Mouse (Mus musculus) left cerebral cortex, adult 2 months (tissue): ENCODE results near the gene Tpgs1. TPM values are rescaled to one million over a fixed set of nuclear protein-coding genes. Genes with fewer than 3 reads are reported as not detected.
"Not testable (repeated sequence)": the region's sequence is repeated elsewhere in the genome, so short reads cannot be mapped to it uniquely, and the experiment has no call there.

Source experiments
- DNase-seq, 2 experiments: peaks; one replicate each; pipeline ENCODE4 v3.0.0; 2021 to 2022; ENCODE audit warnings: low spot score in 2 of 2, mixed read lengths in 1 of 2; ENCODE audit errors: extremely low spot score in 1 of 2
- H3K27ac ChIP-seq: fragments of 200-600 bp; 2 replicates; pipeline ENCODE4 v1.8.1; 2022
- H3K4me3 ChIP-seq: fragments of 200-600 bp; 2 replicates; pipeline ENCODE4 v1.8.1; 2022
- CTCF ChIP-seq: fragments of 200-600 bp; IDR thresholded peaks from 2 replicates; pipeline ENCODE4 v1.8.1; 2022; ENCODE audit warnings: antibody characterized with exemption, mild to moderate bottlenecking, moderate library complexity
- intact Hi-C: fragments of 180-260 bp; cut with DNase I; formaldehyde crosslinking; loops from one replicate; pipeline ENCODE4 v1.15.1; 2025
- total RNA-seq, 2 experiments: library from RNA; stranded (reverse); gene quantifications; 2 replicates each; pipeline ENCODE4 v1.2.3; 2021

The Tpgs1 gene
- total RNA-seq, 2 experiments from 2014 or later, result 79.3 to 80.6 TPM

DNA sequence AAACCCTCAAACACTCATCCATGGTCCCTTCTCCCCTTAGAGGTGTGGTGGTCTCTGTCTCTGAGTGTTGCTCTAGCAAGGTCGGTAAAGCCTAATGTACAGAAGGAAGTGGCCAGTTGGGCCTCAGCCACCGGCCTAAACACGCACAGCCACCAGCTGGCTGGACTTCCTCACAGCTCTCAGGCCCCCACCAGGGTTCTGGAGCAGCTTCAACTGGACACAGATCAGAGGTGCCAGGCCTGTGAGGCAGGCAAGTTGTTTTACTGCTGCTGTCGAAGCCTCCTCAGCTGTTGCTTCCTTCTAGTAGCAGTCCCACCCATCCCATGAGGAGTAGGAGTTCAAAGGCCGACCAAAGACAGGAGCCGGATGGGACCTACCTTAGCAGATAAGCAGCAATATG, 28.7 kb downstream of the Tpgs1 start:
- no peak for TF ChIP-seq CTCF
- no peak overlapping the region for H3K4me3 ChIP-seq
- no peak for DNase-seq
- H3K27ac ChIP-seq, result peak overlapping the region; percentile 69
- intact Hi-C loops, result no loop called here

DNA sequence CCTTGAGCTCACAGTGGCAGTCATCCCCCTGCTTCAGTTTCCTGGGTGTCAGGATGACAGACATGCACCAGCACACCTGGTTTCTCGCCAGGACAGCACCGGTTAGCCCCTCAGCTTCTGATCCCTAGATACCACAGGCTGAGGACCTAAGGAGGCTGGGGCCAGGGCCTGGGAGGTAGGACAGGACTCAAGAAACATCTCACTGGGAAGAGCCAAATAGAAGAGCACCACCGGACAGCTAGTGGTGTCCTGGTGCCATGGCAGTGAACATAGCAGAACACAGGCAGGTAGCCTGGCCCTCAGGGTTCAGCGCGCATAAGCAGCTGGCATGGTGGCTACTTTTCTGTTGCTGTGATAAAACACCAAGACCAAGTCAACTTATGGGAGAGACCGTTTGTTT, 29.3 kb downstream of the Tpgs1 start:
- no peak for TF ChIP-seq CTCF
- intact Hi-C loops, result no loop called here
- H3K27ac ChIP-seq, result peak overlapping the region; percentile 80
- no peak overlapping the region for H3K4me3 ChIP-seq
- no peak for DNase-seq

DNA sequence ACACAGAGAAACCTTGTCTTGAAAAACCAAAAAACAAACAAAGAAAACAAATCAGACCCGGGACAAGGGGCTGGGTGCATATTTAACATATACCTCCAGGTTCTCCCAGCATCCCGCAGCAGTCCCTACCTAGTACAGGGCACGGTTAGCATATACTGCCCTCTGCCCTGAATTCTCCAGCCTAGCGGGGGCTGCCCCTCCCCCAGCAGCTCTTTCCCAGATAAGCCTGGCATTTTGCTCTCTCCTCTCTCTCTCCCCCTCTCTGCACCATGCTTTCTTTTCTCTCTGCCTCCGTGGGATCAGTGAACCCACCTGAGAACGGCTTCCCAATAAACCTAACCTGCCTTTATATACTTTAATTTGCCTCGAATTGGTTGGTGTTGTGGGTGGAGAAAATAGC, 31.5 kb downstream of the Tpgs1 start:
- Histone ChIP-seq H3K27ac (peak overlapping the region; percentile 78), H3K4me3 (no peak overlapping the region)
- no peak for TF ChIP-seq CTCF
- no peak for DNase-seq
- intact Hi-C loops, result no loop called here

DNA sequence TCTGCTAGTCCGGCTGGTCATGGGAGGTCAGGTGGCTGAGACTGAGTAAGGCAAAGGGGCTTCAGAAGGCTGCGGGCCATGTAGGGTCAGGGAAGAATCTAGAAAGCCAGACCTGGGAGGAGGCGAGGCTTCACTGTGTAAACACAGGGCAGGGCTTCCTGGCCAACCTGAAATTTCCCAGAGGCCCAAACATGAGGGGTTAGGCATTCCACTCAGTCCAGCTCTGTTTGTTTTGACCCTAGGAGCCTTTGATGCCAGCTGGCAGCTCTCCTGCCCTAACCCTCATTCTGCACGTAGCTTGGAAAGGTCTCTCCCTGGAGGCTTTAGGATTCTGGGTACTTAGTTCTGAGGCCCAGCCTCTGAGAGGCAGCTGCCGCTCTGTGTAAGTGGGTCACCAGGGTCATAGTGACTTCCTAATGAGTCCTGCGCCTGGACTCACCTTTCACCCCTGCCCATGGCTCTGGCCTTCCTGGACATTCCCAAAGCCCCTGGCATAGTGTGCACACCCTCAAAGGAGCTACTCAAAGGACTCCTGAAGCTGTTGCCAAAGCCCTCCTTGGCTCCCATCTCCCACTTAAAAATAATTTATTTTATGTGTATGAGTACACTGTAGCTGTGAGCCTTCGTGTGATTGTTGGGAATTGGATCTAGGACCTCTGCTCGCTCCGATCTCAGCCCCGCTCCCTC, 32.4 kb downstream of the Tpgs1 start:
- Histone ChIP-seq H3K4me3 (no peak overlapping the region), H3K27ac (peak overlapping the region; percentile 78)
- intact Hi-C loops, result no loop called here
- TF ChIP-seq CTCF, result no peak
- DNase-seq, result no peak

DNA sequence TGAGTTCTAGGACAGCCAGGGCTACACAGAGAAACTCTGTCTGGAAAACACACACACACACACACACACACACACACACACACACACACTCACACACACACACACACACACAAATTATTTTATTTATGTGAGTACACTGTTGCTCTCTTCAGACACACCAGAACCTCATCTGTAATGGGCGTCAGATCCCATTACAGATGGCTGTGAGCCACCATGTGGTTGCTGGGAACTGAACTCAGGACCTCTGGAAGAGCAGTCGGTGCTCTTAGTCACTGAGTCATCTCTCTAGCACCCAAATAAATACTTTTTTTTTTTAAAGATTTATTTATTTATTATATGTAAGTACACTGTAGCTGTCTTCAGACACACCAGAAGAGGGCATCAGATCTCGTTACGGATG, 33.8 kb downstream of the Tpgs1 start:
- DNase-seq, H3K27ac ChIP-seq, intact Hi-C loops, H3K4me3 ChIP-seq: not testable (repeated sequence)

DNA sequence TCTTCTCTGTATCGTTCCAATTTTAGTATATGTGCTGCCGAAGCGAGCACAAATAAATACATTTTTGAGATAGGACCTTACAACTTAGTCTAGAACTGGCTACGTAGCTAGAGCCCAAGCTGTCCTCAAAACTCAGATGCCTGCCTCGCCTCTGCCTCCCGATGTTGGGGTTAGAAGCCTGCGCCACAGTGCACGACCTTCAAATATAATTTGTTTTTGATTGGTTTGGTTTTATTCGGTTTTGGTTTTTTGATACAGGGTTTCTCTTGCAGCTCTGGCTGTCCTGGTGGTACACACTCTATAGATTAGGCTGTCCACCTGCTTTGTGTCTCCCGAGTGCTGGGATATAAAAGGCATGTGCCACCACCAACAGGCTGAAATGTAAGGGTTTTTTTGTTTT, 34.4 kb downstream of the Tpgs1 start:
- intact Hi-C loops, result no loop called here
- DNase-seq, result no peak
- Histone ChIP-seq H3K27ac (peak overlapping the region; percentile 80), H3K4me3 (peak overlapping the region; percentile 97)
- no peak for TF ChIP-seq CTCF

DNA sequence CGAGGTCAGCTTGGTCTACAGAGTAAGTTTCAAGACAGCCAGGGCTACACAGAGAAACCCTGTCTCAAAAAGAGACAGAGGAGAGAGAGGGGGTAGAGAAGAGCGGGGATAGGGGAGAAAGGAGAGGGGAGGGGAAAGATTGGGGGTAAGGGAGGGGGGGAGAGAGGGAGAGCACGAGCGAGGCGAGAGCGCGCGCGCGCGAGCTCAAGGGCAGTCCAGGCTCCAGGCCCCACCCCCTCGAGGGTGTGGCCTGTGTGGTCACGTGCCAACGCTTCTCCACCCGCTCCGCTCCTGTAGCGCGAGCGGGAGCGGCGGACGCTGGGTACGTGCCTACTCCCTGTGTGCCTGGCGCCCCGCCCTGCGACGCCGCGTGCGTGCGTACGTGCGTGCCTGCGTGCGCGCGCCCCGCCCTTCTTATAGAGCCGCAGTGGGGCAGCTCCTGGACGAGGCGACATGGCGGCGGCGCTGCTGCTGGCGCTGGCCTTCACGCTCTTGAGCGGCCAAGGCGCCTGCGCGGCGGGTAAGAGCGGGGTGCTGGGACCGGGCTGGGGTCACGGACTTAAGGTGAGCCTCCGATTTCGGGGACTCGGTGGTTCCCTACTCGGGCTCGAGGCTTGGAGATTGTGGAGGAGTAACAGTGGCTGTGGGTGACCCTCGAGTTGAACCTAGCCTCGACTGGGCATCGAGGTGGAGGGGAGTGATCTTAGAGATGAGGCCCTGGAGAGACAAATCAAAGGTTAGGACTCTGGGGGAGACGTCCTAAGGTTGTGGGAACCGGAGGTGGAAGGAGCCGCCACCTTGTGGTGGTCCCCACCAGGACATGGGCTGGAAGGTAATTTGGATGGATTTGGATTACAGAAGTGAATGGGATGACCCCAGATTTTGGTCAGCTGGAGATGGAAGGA, 35.1 kb downstream of the Tpgs1 start, which contains the start of gene Bsg:
Gene Bsg, plus strand, starts transcription at position 427 of the 905 bp plus-strand sequence.
- peak; percentile 52 for TF ChIP-seq CTCF
- intact Hi-C loops, result loop anchor here (2.0 kb wide), 1 partner anchor 62 kb away; the partner anchor contains the start of gene Rnf126
- Histone ChIP-seq H3K27ac (peak within 1 kb of the TSS; percentile 94), H3K4me3 (peak within 1 kb of the TSS; percentile 97)
- peak; percentile 99 for DNase-seq

DNA sequence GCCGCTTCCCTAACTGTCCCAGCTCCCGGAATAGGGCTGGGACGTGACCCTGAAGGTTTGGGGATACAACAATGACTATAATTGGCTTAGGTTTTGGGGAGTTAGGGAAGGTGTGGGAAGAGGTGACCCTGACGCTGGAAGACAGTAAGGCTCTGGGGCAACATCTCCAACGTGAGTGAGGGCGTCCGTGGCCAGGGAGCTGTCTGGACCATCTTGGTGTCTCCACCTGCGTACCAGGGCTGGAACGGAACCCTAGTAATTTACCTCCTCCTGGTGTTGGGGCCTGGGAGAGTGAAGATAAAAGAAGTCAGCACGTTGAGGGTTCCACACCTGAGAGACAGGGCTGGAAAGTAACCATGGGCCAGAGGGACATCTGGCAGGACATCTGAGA, 35.8 kb downstream of the Tpgs1 start:
- Histone ChIP-seq H3K4me3 (peak overlapping the region; percentile 97), H3K27ac (peak overlapping the region; percentile 94)
- no peak for TF ChIP-seq CTCF
- DNase-seq, result no peak
- intact Hi-C loops, result loop anchor here (2.0 kb wide), 1 partner anchor 62 kb away; the partner anchor contains the start of gene Rnf126

DNA sequence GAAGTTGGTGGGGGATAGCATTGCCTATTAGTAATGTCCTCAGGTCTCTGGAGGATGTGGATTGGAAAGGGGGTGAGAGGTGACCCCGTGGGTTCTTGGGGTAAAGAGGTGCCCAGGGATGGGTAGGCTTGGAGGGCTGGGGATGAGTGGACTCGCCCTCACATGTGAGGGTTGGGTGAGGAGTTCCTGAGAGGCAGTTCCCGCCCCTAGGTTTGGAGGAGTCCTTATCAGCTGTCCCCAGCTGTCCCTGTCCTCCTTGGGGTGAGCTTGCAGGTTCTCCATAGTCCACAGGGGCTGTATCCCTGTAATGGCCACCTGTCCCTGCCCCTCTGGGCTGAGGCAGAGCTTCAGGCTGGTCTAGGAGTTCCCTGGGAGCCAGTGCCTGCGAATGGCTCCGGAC, 36.8 kb downstream of the Tpgs1 start:
- peak overlapping the region; percentile 94 for H3K27ac ChIP-seq

DNA sequence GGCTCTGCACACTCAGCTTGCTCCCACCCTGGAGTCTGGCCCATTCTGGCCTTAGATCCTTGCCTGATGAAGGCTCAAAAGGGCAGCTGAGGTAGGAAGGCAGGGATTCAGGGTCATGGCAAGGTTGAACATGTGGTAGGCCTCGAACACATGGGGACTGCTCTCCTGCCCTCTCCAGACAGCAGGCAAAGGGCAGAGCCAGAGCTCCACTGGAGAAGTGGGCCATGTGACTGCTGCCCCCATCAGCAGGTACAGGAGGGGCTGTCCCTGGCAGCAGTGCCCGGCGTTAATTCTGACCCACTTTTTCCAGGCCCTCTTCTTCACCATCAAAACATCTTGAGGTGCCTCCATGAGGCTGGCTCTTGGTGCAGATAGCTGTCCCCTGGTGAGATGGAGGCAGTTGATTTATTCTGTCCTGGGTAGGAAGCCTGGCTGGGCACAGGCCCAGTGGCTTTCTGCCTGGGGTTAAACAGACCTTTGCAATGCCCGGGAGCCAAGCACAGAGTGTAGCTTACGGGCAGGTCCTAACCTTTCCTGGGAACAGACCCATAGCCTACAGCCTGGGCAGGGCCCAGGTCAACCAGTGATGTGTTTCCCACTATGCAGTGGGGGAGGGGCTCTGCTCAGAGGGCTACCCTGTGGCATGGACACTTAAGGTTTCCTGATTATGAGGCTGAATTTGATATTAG, 37.4 kb downstream of the Tpgs1 start:
- no peak for TF ChIP-seq CTCF
- intact Hi-C loops, result no loop called here
- H3K27ac ChIP-seq, result peak overlapping the region; percentile 94
- H3K4me3 ChIP-seq, result peak overlapping the region; percentile 97
- no peak for DNase-seq

More for the DNA sequence above, 36.8 kb downstream of the Tpgs1 start:
- peak overlapping the region; percentile 97 for H3K4me3 ChIP-seq
- no peak for TF ChIP-seq CTCF
- no peak for DNase-seq
- intact Hi-C loops, result loop anchor here (2.0 kb wide), 1 partner anchor 61 kb away; the partner anchor contains the start of gene Rnf126

DNA sequence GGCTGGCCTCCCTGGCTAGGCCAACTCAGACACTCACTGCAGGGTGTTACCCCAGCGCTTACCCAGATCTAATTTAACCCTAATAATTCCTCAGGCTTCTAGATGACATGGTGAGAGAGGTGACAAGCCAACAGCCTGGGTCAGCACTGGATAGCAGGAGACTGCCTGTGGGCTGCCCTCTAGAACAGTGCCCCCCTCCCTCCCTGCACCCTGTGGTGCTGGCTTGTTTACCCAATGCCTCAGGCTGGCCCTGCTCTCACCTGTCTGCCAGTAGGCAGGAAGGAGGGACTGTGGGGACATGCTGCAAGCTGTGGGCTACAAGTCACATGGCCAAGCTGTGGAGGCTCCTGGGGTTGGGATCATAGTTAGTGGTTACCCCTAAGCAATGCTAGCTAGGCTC, 38.0 kb downstream of the Tpgs1 start:
- H3K27ac ChIP-seq, result peak overlapping the region; percentile 53
- no peak for TF ChIP-seq CTCF
- DNase-seq, result no peak
- peak overlapping the region; percentile 97 for H3K4me3 ChIP-seq
- intact Hi-C loops, result no loop called here

DNA sequence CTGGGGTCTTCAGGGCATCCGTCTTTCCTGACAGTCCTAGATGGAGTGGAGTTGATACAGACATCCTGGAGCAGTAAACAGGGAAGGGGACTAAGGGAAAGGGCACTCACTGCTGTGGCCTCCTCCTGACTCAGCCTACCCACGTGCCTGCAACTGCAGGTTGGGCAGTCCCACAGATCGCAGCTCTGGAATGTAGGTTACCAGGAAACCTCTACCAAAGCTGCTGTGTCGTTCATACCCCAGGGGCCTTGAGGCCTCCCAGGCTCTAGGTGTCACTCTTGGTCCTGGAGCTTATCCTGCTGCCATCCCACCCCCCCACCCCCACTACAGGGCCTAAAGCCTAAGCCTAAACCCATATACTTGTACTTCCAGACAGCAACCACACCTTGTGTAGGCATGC, 38.6 kb downstream of the Tpgs1 start:
- intact Hi-C loops, result no loop called here
- no peak; the same call in 1 of the 2 replicates for TF ChIP-seq CTCF
- DNase-seq, result no peak
- Histone ChIP-seq H3K27ac (peak overlapping the region; percentile 53), H3K4me3 (peak overlapping the region; percentile 97)
